Mouse (Mus musculus): ENCODE data around the gene Srbd1.

GRCm38 (mm10) chr17:86096875-86097274, 48.1 kb downstream of the Srbd1 start:
- TF ChIP-seq POLR2A (IDR thresholded peaks at IDR 0.05; ENCODE audit: insufficient read depth, low read depth, low read length) (no peak), CTCF (IDR thresholded peaks at IDR 0.05; ENCODE audit: insufficient read depth, low read depth, low read length) (no peak)
